Mouse (Mus musculus): ENCODE data around the gene 4931422A03Rik.
A peak's percentile ranks its signal among the peaks of the same experiment; 100 is the strongest.

Gene 4931422A03Rik

GRCm38 (mm10) chr2:103934270-103934669 lies 93.9 kb downstream of the 4931422A03Rik start:
- DNase-seq: no peak

GRCm38 (mm10) chr2:103932480-103932879 lies 95.7 kb downstream of the 4931422A03Rik start:
- DNase-seq: no peak

GRCm38 (mm10) chr2:103932025-103932424 lies 96.1 kb downstream of the 4931422A03Rik start:
- peak in 1 of 2 experiments; percentile 21 for DNase-seq

GRCm38 (mm10) chr2:103931511-103931911 lies 96.7 kb downstream of the 4931422A03Rik start:
- peak; percentile 42 to 54 for DNase-seq

- DNase-seq: peak; percentile 56 to 67
Measured at GRCm38 (mm10) chr2:103930306-103931019, 97.7 kb downstream of the 4931422A03Rik start.

- peak; percentile 40 to 51 for DNase-seq
Measured at GRCm38 (mm10) chr2:103927610-103928145, 100.5 kb downstream of the 4931422A03Rik start.

- no peak for DNase-seq
Measured at GRCm38 (mm10) chr2:103926586-103927113, 101.5 kb downstream of the 4931422A03Rik start.

GRCm38 (mm10) chr2:103919488-103919887 lies 108.7 kb downstream of the 4931422A03Rik start:
- no peak for DNase-seq

- DNase-seq: no peak
Measured at GRCm38 (mm10) chr2:103918375-103918774, 109.8 kb downstream of the 4931422A03Rik start.

GRCm38 (mm10) chr2:103917375-103917774 lies 110.8 kb downstream of the 4931422A03Rik start:
- DNase-seq: no peak

Data from cerebellum, postnatal 10 days (tissue).